Mouse (Mus musculus) brain, adult 10 weeks (tissue): ENCODE results near the gene Gabrq. TPM values are rescaled to one million over a fixed set of nuclear protein-coding genes. Genes with fewer than 3 reads are reported as not detected.

Source experiments
- polyA plus RNA-seq: library from polyadenylated mRNA; stranded (reverse); fragments of 350-450 nt; fragmentation: Illumina TruSeq; extraction: RNeasy Lipid Tissue Mini Kit (QIAGEN cat#74804); gene quantifications from one replicate; pipeline ENCODE4 v1.2.3, GENCODE M21; 2015; ENCODE audit warnings: low read depth, low replicate concordance

Gabrq gene
- polyA plus RNA-seq, result 2.0 TPM

GRCm38 (mm10) chrX:72824776-72825588, at the start of gene Gabrq:
TSS of gene Gabrq (plus strand) at chrX:72825178.

Other genes starting within 250 kb of the Gabrq start
- gene Gabra3, start 168.3 kb upstream of the Gabrq start, polyA plus RNA-seq, result 113 TPM
- 83.1 TPM for gene Cetn2, start 93.2 kb downstream of the Gabrq start, polyA plus RNA-seq
- gene Nsdhl, start 93.4 kb downstream of the Gabrq start, polyA plus RNA-seq, result 27.0 TPM
- gene Zfp185, start 162.2 kb downstream of the Gabrq start, polyA plus RNA-seq, result 1.7 TPM
- 0.19 TPM for gene Pnma5, start 211.9 kb downstream of the Gabrq start, polyA plus RNA-seq
- 13.7 TPM for gene Pnma3, start 239.6 kb downstream of the Gabrq start, polyA plus RNA-seq